Mouse (Mus musculus) embryonic facial prominence, embryonic 11.5 days (tissue): ENCODE data around the gene Bad. TPM values are rescaled to one million over a fixed set of nuclear protein-coding genes. Genes with fewer than 3 reads are reported as not detected.

Experiments used
- ATAC-seq: fragments of 200-750 bp; cut with Nextera tagmentation; replicated peaks from 2 replicates; pipeline ENCODE4 v1.8.0; 2017; ENCODE audit warnings: low read depth; ENCODE audit not compliant: insufficient number of reproducible peaks, low FRiP score, low TSS enrichment
- DNase-seq: peaks from one replicate; pipeline ENCODE4 v3.0.0-alpha.2; 2015; ENCODE audit warnings: low spot score
- H3K27ac ChIP-seq: fragments of 300-500 bp; sonication (generic); replicated peaks from 2 replicates; pipeline ENCODE4 v1.5.1; 2014; ENCODE audit warnings: mild to moderate bottlenecking, low read depth, low read length, control low read depth
- H3K27me3 ChIP-seq: fragments of 300-500 bp; sonication (generic); 2 replicates; pipeline ENCODE4 v1.6.1; 2014; ENCODE audit warnings: mild to moderate bottlenecking, low read length, moderate library complexity, mixed read lengths; ENCODE audit not compliant: control insufficient read depth, insufficient read depth
- H3K36me3 ChIP-seq: fragments of 300-500 bp; sonication (generic); replicated peaks from 2 replicates; pipeline ENCODE4 v1.6.1; 2014; ENCODE audit warnings: low read depth, mild to moderate bottlenecking, low read length, moderate library complexity, mixed read lengths; ENCODE audit not compliant: control insufficient read depth, insufficient read depth
- H3K4me1 ChIP-seq: fragments of 300-500 bp; sonication (generic); 2 replicates; pipeline ENCODE4 v1.6.1; 2014; ENCODE audit warnings: low read length, mixed read lengths; ENCODE audit not compliant: control insufficient read depth, insufficient read depth
- H3K4me2 ChIP-seq: fragments of 300-500 bp; sonication (generic); 2 replicates; pipeline ENCODE4 v1.6.1; 2014; ENCODE audit warnings: low read depth, mild to moderate bottlenecking, control low read depth, low read length, moderate library complexity
- H3K4me3 ChIP-seq: fragments of 300-500 bp; sonication (generic); 2 replicates; pipeline ENCODE4 v1.5.1; 2014; ENCODE audit warnings: low read depth, low read length, control low read depth
- H3K9ac ChIP-seq: fragments of 300-500 bp; sonication (generic); replicated peaks from 2 replicates; pipeline ENCODE4 v1.6.1; 2014; ENCODE audit warnings: mild to moderate bottlenecking, control low read depth, low read length
- H3K9me3 ChIP-seq: fragments of 300-500 bp; sonication (generic); replicated peaks from 2 replicates; pipeline ENCODE4 v1.6.1; 2016; ENCODE audit warnings: mild to moderate bottlenecking, low read length, inconsistent platforms, mixed read lengths; ENCODE audit not compliant: control insufficient read depth
- WGBS: fragments of 180-500 bp; shearing (Covaris S2); extraction: QIAGEN DNeasy Blood & Tissue Kit; methylation state at CpG from one replicate; pipeline ENCODE4 v1.1.7; 2014; 5-methylcytosine and 5-hydroxymethylcytosine counted together
- polyA plus RNA-seq: library from polyadenylated mRNA; unstranded; fragments of >200 nt; fragmentation: Nextera tagmentation; extraction: Ambion mirVana; gene quantifications from 2 replicates; pipeline ENCODE4 v1.2.1, GENCODE M21; 2014

Gene Bad
- polyA plus RNA-seq, 1 experiment from 2014 or later, result 60.7 TPM

DNA sequence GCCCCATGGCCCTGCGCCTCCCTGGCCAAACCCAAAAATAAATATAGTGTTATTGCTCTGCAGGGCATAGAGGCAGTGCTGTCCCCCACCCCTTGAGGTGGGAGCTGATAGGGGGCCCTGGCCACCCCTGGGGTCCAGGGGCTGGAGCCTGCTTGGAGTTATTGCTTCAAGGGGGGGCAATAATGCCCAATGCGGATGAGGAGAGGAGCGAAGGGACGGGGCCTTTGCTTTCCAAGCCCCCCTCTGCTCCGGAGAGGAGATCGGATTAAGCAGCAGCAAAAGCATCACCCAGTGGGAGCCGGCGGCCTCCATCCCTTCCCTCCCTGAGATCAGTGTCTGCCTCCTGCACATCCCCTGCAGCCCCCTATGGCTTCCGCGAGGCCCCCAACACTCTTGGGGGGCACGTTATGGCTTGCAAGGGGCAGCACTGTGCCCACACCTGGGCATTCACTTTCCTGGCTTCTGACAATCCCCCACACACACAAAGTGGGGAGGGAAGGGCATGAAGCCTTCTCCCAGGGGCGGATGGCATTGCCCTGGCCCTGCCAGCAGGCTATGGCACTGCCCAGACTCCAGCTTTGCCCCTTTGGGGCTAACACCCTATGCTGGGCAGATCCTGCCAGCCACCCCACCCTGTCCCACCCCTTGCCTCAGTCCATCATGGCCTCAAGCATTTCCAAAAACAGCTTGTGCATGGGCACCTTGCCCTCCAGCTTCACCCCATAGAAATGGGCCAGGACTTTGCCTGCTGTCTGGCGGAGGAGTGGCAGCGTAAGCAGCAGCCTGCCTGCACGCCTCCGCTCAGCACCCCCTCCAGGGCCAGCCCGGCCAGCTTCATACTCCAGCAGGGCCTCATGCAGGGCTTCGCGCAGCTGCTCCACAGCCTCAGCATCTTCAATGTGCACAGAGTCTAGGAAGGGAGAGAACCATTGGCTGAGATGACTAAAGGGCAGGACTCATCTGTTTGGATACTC, 30.3 kb upstream of the Bad start:
- Histone ChIP-seq H3K27me3 (no peaks in the 10 kb centered on the region), H3K27ac (no peak overlapping the region), H3K9ac (0 out of 2 replicates have a peak overlapping the region, but pooled peaks have one; percentile 28), H3K9me3 (no peaks in the 10 kb centered on the region), H3K4me3 (peak overlapping the region; percentile 14; the same call in 1 of the 2 replicates), H3K4me1 (peaks cover 5% of the 10 kb centered on the region), H3K4me2 (peak overlapping the region; percentile 48), H3K36me3 (peaks cover 15% of the 10 kb centered on the region)
- WGBS, result 87% methylated on average over 19 of the region's 19 CpGs
- DNase-seq (no peak), ATAC-seq (no peak)

DNA sequence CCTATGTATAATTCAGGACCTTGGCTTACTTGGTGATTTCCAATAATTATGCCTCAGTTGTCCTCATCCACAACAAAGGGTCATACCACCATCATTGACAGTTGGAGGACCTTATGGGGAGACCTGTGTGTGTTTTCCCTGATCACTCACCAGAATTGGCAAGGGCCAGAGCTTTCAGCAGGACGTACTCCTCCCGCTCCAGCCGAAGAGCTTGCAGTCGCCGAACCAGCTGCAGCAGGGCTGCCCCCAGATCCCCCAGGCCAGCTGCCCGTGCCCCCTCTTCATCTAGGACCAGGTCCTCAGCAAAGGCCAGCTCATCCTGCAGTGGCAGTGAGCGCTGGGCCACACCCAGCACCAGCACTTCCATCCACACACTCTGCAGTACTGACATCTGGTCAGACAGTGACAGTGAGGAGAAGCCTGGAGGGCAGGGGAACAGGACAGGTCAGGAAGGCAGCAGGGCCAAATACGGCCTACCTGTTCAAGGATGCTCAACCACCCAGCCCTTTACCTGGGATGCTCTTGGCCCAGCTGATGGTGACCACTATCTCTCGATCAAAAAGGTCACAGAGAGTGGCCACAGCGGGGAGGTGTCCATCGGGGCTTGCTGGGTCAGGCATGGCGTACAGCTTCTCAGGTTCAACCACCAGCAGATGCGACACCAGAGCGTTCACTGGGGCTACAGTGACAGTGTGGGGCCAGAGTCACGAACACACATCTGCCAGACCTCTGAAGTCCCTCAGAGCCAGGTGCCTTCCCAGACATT, 29.3 kb upstream of the Bad start:
- Histone ChIP-seq H3K4me1 (peaks cover 5% of the 10 kb centered on the region), H3K27ac (no peak overlapping the region), H3K27me3 (no peaks in the 10 kb centered on the region), H3K36me3 (peaks cover 15% of the 10 kb centered on the region), H3K4me3 (no peak overlapping the region), H3K9ac (no peak overlapping the region), H3K4me2 (no peak overlapping the region), H3K9me3 (no peaks in the 10 kb centered on the region)
- no peak for DNase-seq
- WGBS, result 95% methylated on average over 15 of the region's 15 CpGs
- ATAC-seq, result no peak

DNA sequence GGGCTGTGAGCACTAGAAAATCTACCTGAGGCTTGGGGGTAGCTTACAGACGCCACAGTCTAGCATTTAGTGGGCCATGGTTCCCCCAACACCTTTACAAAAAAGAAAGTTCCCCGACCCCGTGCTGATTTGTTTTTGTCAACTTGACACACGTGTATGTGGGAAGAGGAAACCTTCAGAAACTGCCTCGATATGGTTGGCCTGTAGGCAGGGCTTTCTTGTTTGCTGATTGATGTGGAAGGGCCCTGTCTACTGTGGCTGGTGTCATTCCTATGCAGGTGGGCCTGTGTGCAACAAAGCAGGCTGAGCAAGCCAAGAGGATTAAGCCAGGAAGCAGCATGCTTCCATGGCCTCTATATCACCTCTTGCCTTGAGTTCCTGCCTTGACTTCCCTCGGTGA, 28.6 kb upstream of the Bad start:
- DNase-seq, result no peak
- H3K4me1 ChIP-seq, result peaks cover 5% of the 10 kb centered on the region
- no peak overlapping the region for H3K4me3 ChIP-seq
- no peaks in the 10 kb centered on the region for H3K9me3 ChIP-seq
- no peak overlapping the region for H3K9ac ChIP-seq
- H3K27me3 ChIP-seq, result no peaks in the 10 kb centered on the region
- H3K36me3 ChIP-seq, result peaks cover 15% of the 10 kb centered on the region
- WGBS, result 86% methylated on average over 6 of the region's 6 CpGs
- no peak for ATAC-seq
- no peak overlapping the region for H3K4me2 ChIP-seq
- H3K27ac ChIP-seq, result no peak overlapping the region

DNA sequence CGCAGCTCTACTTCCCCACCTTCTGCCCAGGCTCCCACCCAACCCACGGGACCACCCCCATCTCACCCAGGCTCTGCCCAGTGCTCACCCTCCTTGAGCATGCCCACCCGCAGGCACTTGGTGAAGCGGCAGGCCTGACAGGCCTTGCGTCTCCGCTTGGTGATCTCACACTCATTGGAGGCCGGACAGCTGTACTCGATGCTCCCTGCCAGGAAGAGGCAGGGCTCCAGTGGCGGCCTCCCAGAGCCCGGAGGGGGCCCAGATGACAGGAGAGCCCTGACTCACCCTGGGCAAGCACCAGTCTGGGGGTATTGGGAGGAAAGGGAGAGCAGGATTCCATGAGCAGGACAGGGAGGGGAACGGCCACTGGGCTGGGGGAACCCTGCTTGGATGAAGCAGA, 27.7 kb upstream of the Bad start:
- H3K9ac ChIP-seq, result 0 out of 2 replicates have a peak overlapping the region, but pooled peaks have one; percentile 6
- H3K4me3 ChIP-seq, result no peak overlapping the region
- peaks cover 5% of the 10 kb centered on the region for H3K4me1 ChIP-seq
- H3K36me3 ChIP-seq, result peaks cover 15% of the 10 kb centered on the region
- WGBS, result 82% methylated on average over 11 of the region's 11 CpGs
- H3K9me3 ChIP-seq, result no peaks in the 10 kb centered on the region
- H3K27ac ChIP-seq, result no peak overlapping the region
- DNase-seq (no peak), ATAC-seq (no peak)
- no peak overlapping the region; the same call in 1 of the 2 replicates for H3K4me2 ChIP-seq
- H3K27me3 ChIP-seq, result no peaks in the 10 kb centered on the region

DNA sequence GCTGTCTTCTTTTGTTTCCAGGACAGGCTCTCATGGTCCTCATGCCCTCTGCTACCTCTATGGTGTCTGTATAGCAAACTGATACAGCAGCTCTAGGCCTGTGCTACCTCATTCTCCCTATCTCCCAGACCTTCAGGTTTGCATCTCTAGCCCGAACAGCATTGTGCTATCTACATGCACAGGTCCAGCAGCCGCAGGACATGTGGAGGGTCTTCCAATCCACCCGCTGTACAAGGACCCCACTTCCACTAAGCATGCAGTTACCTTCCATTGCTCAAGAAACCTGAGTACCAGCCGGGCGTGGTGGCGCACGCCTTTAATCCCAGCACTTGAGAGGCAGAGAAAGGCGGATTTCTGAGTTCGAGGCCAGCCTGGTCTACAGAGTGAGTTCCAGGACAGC, 27.1 kb upstream of the Bad start:
- Histone ChIP-seq H3K27ac (no peak overlapping the region), H3K4me2 (no peak overlapping the region), H3K4me3 (no peak overlapping the region), H3K9me3 (no peaks in the 10 kb centered on the region), H3K9ac (no peak overlapping the region), H3K4me1 (peaks cover 5% of the 10 kb centered on the region), H3K36me3 (peaks cover 15% of the 10 kb centered on the region), H3K27me3 (no peaks in the 10 kb centered on the region)
- ATAC-seq (no peak), DNase-seq (no peak)
- WGBS, result 90% methylated on average over 9 of the region's 9 CpGs

DNA sequence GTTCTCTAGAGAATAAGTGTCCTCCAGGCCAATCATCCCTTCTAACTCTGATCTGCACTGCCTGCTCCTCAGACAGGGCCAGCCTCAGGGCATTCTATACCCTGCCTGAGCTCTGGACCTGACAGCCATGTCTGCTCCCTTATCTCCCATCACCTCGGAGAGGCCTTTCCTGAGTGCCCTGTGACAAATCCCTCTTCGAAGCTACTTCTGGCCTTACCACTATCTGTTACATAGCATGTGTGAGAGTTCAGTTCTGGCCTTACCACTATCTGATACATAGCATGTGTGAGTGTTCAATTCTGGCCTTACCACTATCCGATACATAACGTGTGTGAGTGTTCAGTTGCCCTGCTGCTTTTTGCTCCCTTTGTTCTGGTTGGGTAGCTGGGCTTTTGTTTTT, 26.4 kb upstream of the Bad start:
- peaks cover 15% of the 10 kb centered on the region for H3K36me3 ChIP-seq
- DNase-seq (no peak), ATAC-seq (no peak)
- no peak overlapping the region for H3K27ac ChIP-seq
- 80% methylated on average over 4 of the region's 4 CpGs for WGBS
- H3K27me3 ChIP-seq, result no peaks in the 10 kb centered on the region
- no peak overlapping the region for H3K9ac ChIP-seq
- H3K4me2 ChIP-seq, result no peak overlapping the region
- no peak overlapping the region for H3K4me3 ChIP-seq
- peaks cover 6% of the 10 kb centered on the region for H3K4me1 ChIP-seq
- no peaks in the 10 kb centered on the region for H3K9me3 ChIP-seq

DNA sequence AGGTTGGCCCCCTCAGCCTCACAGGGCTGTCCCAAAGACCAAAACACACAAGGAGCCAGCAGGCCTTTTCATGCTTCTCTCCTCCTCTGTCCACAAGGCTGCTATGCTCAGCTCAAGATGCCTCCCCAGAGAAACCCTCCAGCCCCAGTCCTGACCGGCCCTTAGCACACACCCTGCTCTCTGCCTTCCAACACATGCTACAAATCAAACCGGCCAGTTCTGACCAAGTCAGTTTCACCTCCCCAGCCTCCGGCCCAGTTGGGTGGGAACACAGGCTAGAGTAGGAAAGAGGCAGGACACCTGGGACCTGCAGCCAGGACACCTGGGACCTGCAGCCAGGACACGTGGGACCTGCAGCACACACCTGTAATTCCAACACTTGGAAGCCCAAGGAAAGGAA, 25.2 kb upstream of the Bad start:
- no peaks in the 10 kb centered on the region for H3K27me3 ChIP-seq
- 88% methylated on average over 4 of the region's 4 CpGs for WGBS
- ATAC-seq (no peak), DNase-seq (no peak)
- H3K9ac ChIP-seq, result no peak overlapping the region
- no peak overlapping the region for H3K4me2 ChIP-seq
- H3K27ac ChIP-seq, result no peak overlapping the region
- H3K4me3 ChIP-seq, result no peak overlapping the region
- H3K4me1 ChIP-seq, result peaks cover 6% of the 10 kb centered on the region; the same call in 1 of the 2 replicates
- H3K9me3 ChIP-seq, result no peaks in the 10 kb centered on the region
- H3K36me3 ChIP-seq, result peaks cover 10% of the 10 kb centered on the region

DNA sequence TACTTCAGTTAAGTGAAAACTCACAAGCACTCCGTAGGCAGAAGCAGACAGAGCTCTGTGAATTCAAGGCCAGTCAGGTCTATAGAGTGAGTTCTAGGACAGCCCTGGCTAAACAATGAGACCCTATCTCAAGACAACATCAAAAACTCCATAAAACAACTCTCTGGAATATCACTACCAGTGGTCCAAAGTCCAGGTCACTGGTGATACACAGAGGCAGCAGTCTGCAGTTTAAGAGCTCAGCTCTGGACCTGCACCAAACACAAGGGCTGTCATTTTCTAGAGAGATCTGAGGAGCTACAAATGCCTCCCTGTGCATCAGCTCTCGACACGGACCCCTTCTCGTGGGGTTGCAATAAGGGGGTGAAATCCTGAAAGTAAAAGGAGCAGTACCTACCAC, 23.3 kb upstream of the Bad start:
- Histone ChIP-seq H3K4me2 (no peak overlapping the region), H3K27me3 (peaks cover 6% of the 10 kb centered on the region), H3K36me3 (peaks cover 4% of the 10 kb centered on the region), H3K9ac (no peak overlapping the region), H3K27ac (no peak overlapping the region), H3K9me3 (no peaks in the 10 kb centered on the region), H3K4me3 (no peak overlapping the region), H3K4me1 (peaks cover 6% of the 10 kb centered on the region; the same call in 1 of the 2 replicates)
- ATAC-seq, result no peak
- WGBS, result 91% methylated on average over 4 of the region's 4 CpGs
- no peak for DNase-seq
